Mouse (Mus musculus): Measurements from ENCODE around the gene Sh2b2.

The Sh2b2 gene

DNA sequence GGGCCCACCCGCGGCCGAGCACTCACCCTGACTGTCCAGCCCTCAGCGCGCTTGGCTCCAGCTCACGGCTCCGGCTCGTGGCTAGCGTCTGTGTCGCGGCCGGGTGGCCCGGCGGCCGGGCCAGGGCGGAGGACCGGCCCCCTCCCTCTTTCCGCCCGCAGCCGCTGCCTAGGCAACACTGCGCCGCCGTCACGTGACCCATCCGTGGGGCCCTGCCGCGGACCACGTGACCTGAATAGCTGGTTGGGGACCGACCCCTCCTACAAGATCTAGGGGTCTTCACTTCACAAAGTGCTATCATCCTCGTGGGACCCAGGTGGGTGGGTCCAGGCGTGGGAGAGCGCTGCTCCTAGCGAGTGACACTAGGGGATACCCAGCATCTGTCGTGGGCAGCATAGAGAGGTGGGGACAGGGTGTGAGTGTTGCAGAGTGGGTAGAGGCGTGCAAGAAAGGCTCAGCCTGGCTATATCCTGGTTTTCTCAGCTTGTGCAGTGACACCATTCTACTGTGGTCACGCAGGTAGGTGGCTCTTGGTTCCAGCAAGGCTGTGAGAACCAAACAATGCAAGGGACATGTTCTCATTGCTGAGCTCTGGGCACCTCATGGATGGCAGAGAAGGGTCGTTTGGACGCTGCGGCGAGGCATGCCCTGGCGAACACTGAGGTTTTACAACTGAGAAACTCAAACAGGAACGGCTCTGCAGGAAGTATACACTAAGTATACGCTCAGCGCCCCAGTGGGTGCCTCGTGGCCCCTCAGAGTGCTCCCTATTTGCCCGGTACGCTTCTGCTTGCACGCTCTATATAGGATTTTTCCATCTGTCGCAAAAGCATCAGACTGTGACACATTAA is 75.6 kb downstream of the Sh2b2 start, which contains the start of gene Orai2:
Gene Orai2, minus strand, starts transcription at position 202 of the 851 bp plus-strand sequence.
- TF ChIP-seq POU5F1 (IDR thresholded peaks at IDR 0.05; ENCODE audit: borderline replicate concordance, low read length), result no peak
- no peak for TF ChIP-seq CTCF (conservative IDR thresholded peaks at IDR 0.05; ENCODE audit: low read length)
- TF ChIP-seq NANOG (IDR thresholded peaks at IDR 0.05; ENCODE audit: borderline replicate concordance, low read length), result no peak
- peak within 1 kb of the TSS; percentile 80 for H3K4me3 ChIP-seq (replicated peaks; ENCODE audit: low read length)
- H3K9me3 ChIP-seq (ENCODE audit: low read length), result peaks cover 13% of the 10 kb centered on the region
- peaks cover 53% of the 10 kb centered on the region for H3K4me1 ChIP-seq (replicated peaks; ENCODE audit: low read depth, low read length)
- H3K27me3 ChIP-seq (ENCODE audit: insufficient read depth, low read length), result peaks cover 15% of the 10 kb centered on the region
- no peaks in the 10 kb centered on the region for H3K36me3 ChIP-seq (ENCODE audit: insufficient read depth, low read length)

DNA sequence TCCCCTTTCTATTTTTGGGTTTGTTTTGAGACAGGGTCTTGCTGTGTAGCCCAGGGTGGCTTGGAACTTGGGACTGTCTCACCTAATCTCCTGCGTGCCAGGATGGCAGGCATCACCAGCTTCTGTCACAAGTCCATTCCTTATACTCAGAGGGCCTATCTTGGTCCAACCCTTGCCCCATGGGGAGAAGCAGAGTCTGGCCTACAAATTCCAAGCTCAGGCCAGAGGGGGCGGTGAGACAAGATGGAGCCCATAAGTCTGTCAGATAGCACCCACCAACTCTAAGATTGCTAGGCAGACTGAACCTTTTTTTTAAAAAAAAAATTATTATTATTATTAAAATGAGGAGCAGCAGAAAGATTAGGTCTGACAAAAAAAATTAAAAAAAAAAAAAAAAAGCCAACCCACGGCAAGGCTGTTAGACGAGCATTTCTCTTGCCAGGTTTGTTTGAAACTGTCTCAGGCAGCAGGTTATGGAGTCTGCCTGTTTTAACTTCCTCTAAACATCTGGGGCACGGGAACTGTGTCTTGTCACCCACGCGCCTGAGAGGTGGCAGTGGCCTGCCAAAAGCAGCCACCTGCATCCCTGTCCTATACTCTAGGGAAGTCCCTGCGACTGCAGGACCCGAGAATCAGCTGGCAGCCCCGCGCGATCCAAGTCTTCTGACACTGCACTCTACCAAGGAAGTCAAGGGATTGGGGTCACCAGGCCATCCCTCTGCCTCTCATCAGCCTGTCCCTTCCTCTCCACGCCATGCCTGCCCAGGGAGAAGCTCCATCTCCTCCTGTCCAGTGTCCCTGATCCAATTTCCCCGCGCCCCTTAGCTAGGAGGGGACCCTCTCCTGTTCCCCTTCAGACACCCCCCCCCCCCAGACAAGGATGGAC is 76.5 kb downstream of the Sh2b2 start:
- H3K4me3 ChIP-seq (replicated peaks; ENCODE audit: low read length), result peak overlapping the region; percentile 80
- H3K36me3 ChIP-seq (ENCODE audit: insufficient read depth, low read length), result no peaks in the 10 kb centered on the region
- peaks cover 53% of the 10 kb centered on the region for H3K4me1 ChIP-seq (replicated peaks; ENCODE audit: low read depth, low read length)
- H3K27me3 ChIP-seq (ENCODE audit: insufficient read depth, low read length), result peaks cover 15% of the 10 kb centered on the region
- TF ChIP-seq CTCF (conservative IDR thresholded peaks at IDR 0.05; ENCODE audit: low read length) (no peak), POU5F1 (IDR thresholded peaks at IDR 0.05; ENCODE audit: borderline replicate concordance, low read length) (no peak), NANOG (IDR thresholded peaks at IDR 0.05; ENCODE audit: borderline replicate concordance, low read length) (no peak)
- peaks cover 13% of the 10 kb centered on the region for H3K9me3 ChIP-seq (ENCODE audit: low read length)
